Mouse (Mus musculus): Measurements from ENCODE around the gene Gm20388.

Gene Gm20388

GRCm38 (mm10) chr8:122103241-122103640, 2192.6 kb downstream of the Gm20388 start:
- no peak for DNase-seq (ENCODE audit: low spot score)

- no peak for DNase-seq (ENCODE audit: low spot score)
Measured at GRCm38 (mm10) chr8:122104658-122105057, 2194.0 kb downstream of the Gm20388 start.

- no peak for DNase-seq (ENCODE audit: low spot score)
Measured at GRCm38 (mm10) chr8:122106270-122106669, 2195.6 kb downstream of the Gm20388 start.

- DNase-seq (ENCODE audit: low spot score) = no peak
Measured at GRCm38 (mm10) chr8:122110240-122110866, 2199.7 kb downstream of the Gm20388 start.

GRCm38 (mm10) chr8:122110867-122111253, 2200.2 kb downstream of the Gm20388 start:
- DNase-seq (ENCODE audit: low spot score) = no peak

- no peak for DNase-seq (ENCODE audit: low spot score)
Measured at GRCm38 (mm10) chr8:122111745-122112144, 2201.1 kb downstream of the Gm20388 start.

- no peak for DNase-seq (ENCODE audit: low spot score)
Measured at GRCm38 (mm10) chr8:122112264-122112965, 2201.8 kb downstream of the Gm20388 start.

- DNase-seq (ENCODE audit: low spot score) = no peak
Measured at GRCm38 (mm10) chr8:122114890-122115289, 2204.2 kb downstream of the Gm20388 start.

- no peak for DNase-seq (ENCODE audit: low spot score)
Measured at GRCm38 (mm10) chr8:122116716-122117357, 2206.2 kb downstream of the Gm20388 start.

GRCm38 (mm10) chr8:122118097-122118496, 2207.5 kb downstream of the Gm20388 start:
- DNase-seq (ENCODE audit: low spot score) = no peak

GRCm38 (mm10) chr8:122118536-122118935, 2207.9 kb downstream of the Gm20388 start:
- DNase-seq (ENCODE audit: low spot score) = no peak

- DNase-seq (ENCODE audit: low spot score) = no peak
Measured at GRCm38 (mm10) chr8:122124326-122124725, 2213.7 kb downstream of the Gm20388 start.

- DNase-seq (ENCODE audit: low spot score) = no peak
Measured at GRCm38 (mm10) chr8:122126659-122127058, 2216.0 kb downstream of the Gm20388 start.

- no peak for DNase-seq (ENCODE audit: low spot score)
Measured at GRCm38 (mm10) chr8:122134121-122134529, 2223.5 kb downstream of the Gm20388 start.

GRCm38 (mm10) chr8:122135494-122135893, 2224.9 kb downstream of the Gm20388 start:
- DNase-seq (ENCODE audit: low spot score) = no peak

- no peak for DNase-seq (ENCODE audit: low spot score)
Measured at GRCm38 (mm10) chr8:122139784-122140183, 2229.1 kb downstream of the Gm20388 start.

- no peak for DNase-seq (ENCODE audit: low spot score)
Measured at GRCm38 (mm10) chr8:122140411-122140810, 2229.8 kb downstream of the Gm20388 start.

- DNase-seq (ENCODE audit: low spot score) = no peak
Measured at GRCm38 (mm10) chr8:122142428-122142827, 2231.8 kb downstream of the Gm20388 start.

- no peak for DNase-seq (ENCODE audit: low spot score)
Measured at GRCm38 (mm10) chr8:122143231-122143630, 2232.6 kb downstream of the Gm20388 start.

GRCm38 (mm10) chr8:122144729-122145311, 2234.2 kb downstream of the Gm20388 start:
- DNase-seq (ENCODE audit: low spot score) = no peak

- DNase-seq (ENCODE audit: low spot score) = no peak
Measured at GRCm38 (mm10) chr8:122149045-122149444, 2238.4 kb downstream of the Gm20388 start.

GRCm38 (mm10) chr8:122149606-122150005, 2239.0 kb downstream of the Gm20388 start:
- no peak for DNase-seq (ENCODE audit: low spot score)

GRCm38 (mm10) chr8:122151541-122151940, 2240.9 kb downstream of the Gm20388 start:
- no peak for DNase-seq (ENCODE audit: low spot score)

Measured in T-cell, adult 2 months (primary cell).